Mouse (Mus musculus) CD4-positive helper T cell, adult 2 months (primary cell): ENCODE measurements around the gene Fgfr2.
"Not testable (repeated sequence)": the region's sequence is repeated elsewhere in the genome, so short reads cannot be mapped to it uniquely, and the experiment has no call there.

ENCODE experiments used
- DNase-seq: peaks from one replicate; pipeline ENCODE4 v3.0.0-alpha.2; 2012; ENCODE audit warnings: low read depth, missing footprints, low spot score

Fgfr2 gene

GRCm38 (mm10) chr7:133120221-133120751 is 2.9 kb downstream of the Fgfr2 start:
- DNase-seq: no peak

DNA sequence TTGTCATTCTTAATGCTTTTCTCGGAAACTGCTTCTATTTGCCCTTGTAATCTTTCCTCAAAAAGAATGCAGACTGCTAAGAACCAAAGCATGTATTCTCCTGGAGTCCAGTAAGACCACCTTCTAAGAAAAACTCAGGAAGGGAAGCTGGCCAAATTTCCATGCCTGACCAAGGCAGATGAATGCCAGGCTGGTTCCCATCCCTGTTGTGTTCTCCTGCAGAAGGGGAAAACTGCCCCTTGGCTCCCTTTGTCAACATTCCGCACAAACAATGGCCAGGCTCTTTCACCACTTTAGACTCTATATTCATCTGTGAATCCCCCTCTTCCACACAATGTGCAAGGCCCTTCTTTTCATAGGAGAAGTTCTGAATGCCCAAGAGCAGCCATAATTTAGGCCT is 5.3 kb downstream of the Fgfr2 start:
- DNase-seq: no peak

DNA sequence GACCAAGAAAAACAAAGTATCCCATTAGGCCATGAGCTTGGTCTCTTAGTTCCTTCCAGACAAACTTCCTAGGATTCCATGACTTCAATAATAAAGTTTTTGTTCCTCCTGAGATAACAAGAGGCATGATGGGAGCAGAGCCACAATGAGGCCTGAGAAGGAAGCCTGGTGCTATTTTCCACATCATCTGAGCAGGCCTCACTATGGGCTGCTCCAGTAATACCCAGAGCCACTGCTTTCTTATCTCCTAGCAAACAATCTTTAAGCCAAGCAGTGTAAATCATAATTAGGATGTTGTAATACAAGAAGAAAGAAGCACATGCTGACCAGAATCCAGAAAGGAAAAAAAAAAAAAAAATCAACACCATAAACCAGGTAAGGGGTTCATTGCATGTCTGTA is 6.6 kb downstream of the Fgfr2 start:
- DNase-seq: no peak

- no peak for DNase-seq
Observed at GRCm38 (mm10) chr7:133115886-133116285, 7.3 kb downstream of the Fgfr2 start.

DNA sequence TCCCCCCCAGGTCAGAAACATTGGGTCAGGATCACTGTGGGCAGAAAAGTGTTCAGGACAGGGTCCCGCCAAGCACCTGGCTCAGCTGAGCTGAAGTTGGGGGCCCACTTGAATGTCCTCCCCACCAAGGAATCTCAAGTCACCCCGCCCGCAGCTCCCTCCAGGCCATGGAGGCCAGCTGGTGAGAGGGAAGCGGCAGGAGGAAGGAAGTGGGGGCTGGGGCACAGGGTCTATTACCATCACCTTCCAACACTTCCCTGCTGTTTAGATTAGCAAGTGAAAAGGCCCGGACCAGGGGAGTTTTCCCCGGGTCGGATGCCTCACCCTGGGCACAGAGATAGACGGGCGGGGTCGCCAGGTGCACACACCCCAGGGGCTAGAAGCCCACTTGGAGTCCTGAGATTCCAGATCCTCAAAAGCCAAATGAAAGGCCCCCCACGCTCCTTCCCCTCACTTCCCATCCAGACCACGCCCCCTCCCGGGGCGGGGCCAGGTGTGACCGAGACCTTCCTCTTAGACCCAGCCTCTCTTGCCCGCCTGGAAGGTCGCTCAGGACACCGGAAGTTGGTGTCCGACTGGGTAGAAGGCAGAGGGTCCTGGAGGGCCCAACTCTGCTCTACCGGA is 8.2 kb downstream of the Fgfr2 start:
- no peak for DNase-seq

- DNase-seq: no peak
Observed at GRCm38 (mm10) chr7:133113185-133113895, 9.8 kb downstream of the Fgfr2 start.

DNA sequence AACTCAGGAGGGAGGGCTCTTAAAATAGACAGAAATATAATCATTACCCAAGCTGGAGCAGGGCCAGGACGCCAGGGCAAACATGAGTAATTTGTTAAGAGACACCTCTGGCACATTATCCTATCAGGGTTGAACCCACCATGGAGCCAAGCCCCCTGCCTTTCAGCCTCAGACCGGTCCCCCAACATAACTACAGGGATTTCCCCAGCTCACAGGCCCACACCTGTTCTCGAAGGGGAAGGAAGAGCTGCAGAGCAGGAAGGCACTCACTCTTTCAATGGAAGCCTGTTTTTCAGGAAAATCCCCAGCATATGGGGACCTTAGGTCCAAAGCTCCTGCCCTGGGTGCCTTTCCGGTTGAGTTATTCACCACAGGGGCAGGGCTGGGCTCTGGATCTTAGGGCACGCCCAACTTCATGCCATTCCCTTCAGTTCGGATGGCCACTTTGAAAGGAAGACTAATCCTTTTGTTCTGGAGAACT is 10.8 kb downstream of the Fgfr2 start:
- DNase-seq: no peak

DNA sequence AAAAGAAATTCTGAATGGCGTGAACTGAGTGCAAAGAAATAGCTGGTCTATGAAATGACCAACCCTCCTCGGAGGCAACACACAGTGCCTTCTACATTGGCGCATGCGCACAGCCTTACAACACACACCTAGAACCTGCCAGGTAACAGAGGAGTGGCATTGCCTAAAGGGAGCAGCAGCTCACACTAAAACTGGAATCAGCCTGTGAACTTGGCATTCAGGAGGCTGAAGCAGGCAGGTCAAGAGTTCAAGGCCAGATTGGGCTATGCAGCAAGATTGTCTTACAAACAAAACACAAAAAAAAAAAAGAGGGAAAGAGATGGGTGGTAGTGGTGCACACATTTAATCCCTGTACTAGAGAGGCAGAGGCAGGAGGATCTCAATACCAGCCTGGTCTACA is 13.7 kb downstream of the Fgfr2 start:
- no peak for DNase-seq

DNA sequence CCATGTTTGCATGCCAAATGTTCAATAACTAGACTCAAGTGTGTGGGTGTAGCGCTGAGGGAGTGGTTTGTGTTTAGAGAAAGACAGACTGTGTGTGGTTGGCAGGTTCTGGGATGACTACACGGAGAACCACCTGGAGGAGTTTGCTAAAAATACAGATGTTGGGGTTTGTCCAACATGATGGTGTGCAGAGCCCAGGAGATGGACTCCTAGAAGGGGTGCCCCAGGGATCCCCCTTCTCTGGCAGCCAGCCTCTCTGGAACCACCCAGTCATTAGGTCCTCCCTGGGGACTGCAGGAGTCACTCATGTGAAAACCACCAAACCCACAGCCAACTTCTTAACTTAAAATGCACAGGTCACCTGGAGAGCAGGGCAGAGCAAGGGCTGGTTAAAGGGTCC is 14.5 kb downstream of the Fgfr2 start:
- DNase-seq: no peak

- no peak for DNase-seq
Observed at GRCm38 (mm10) chr7:133102578-133102977, 20.6 kb downstream of the Fgfr2 start.

- no peak for DNase-seq
Observed at GRCm38 (mm10) chr7:133101070-133101469, 22.1 kb downstream of the Fgfr2 start.

- no peak for DNase-seq
Observed at GRCm38 (mm10) chr7:133100178-133100577, 23.0 kb downstream of the Fgfr2 start.

- no peak for DNase-seq
Observed at GRCm38 (mm10) chr7:133099266-133099665, 23.9 kb downstream of the Fgfr2 start.

DNA sequence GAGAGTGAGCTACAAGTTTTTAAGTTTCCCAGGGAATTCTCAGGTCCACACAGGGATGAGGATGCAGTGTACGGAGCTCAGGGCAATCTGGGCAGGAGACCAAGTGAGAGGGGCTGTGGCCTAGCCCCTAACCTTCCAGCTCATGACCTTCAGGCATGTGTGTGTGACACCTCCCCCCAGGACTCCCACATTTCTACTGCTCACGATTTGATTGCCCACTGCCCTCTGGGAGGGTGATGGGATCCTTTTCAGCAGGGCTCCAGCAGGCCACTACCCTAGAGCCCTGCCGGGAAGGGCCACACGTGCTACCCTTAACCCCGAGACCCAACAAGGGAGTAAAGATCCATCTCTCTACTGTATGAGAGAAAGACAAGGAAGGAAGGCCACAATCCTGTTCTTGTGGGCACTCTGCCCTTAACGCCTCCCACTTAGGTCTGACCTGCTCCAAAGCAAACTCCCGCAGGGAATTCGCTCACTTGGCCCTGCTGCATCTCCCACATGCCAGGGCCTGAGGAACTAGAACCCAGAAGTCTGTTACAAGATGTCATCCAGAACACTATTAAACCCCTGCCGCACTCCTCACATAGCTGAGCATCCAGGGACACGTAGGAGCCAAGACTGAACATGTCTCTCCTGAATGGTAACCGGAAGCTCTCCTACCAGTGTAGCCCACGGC is 24.9 kb downstream of the Fgfr2 start:
- DNase-seq: no peak

DNA sequence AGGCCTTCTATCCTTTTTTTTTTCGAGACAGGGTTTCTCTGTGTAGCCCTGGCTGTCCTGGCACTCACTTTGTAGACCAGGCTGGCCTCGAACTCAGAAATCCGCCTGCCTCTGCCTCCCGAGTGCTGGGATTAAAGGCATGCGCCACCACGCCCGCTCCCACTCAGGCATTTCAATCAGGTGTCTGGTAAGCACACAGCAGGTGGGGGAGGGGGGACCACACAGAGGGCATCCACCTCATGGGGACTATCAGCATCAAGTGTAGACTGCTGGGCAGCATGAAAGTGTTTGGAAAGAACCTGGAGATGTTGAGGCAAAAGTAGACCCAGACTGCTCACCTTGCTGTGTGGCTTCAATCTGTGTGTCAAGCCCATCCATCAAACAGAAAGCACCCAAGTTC is 27.5 kb downstream of the Fgfr2 start:
- DNase-seq: not testable (repeated sequence)

- no peak for DNase-seq
Observed at GRCm38 (mm10) chr7:133094711-133095495, 28.2 kb downstream of the Fgfr2 start.

DNA sequence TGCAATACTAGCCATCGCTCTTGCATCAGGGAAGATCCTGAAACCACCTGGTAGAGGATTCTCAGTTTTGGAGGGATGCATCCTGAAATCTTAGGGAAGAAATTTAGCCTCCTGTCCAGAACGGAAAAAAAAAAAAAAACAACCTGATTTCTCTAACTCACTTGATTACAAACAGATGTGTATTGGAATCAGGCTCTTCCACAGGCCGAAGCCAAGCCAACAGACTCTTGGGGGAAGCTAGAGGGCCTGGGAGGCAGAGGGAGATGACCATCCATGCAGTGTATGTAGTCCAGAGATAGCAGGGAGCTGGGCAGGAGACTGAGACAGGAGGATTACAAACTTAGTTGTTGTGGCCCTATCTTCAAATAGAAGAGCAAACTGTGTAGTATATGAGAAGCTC is 29.0 kb downstream of the Fgfr2 start:
- DNase-seq: no peak

- DNase-seq: no peak
Observed at GRCm38 (mm10) chr7:133093731-133094130, 29.4 kb downstream of the Fgfr2 start.

- no peak for DNase-seq
Observed at GRCm38 (mm10) chr7:133090641-133091040, 32.5 kb downstream of the Fgfr2 start.

GRCm38 (mm10) chr7:133089621-133090260 is 33.4 kb downstream of the Fgfr2 start:
- no peak for DNase-seq

DNA sequence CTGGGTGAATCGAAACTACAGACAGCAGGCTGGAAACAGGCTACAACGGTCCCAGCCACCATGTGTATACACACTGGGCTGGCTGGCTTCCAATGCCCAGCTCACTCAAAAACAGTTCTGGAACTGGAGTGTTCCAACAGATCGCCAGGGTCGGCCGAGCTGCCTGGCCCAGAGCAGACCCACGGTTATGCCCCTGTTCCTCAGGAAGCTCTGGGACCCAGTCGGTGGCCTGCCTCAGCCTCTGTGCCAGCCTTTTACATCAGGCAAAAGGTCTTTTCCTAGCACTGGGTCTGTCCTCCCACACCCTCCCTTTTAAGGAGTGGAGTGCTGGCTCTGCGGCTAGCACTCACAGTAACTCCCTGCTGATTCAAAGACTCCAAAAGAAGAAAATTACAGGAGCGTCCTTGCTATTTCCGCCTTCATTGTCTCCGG is 34.3 kb downstream of the Fgfr2 start:
- no peak for DNase-seq
